Mouse (Mus musculus) kidney, postnatal 25 days (tissue): ENCODE measurements around the gene Itpr1.
A peak's percentile ranks its signal among the peaks of the same experiment; 100 is the strongest.

ENCODE experiments used
- DNase-seq, 2 experiments: peaks; one replicate each; pipeline ENCODE4 v3.0.0; 2021; ENCODE audit warnings: mixed read lengths in 2 of 2

The Itpr1 gene

DNA sequence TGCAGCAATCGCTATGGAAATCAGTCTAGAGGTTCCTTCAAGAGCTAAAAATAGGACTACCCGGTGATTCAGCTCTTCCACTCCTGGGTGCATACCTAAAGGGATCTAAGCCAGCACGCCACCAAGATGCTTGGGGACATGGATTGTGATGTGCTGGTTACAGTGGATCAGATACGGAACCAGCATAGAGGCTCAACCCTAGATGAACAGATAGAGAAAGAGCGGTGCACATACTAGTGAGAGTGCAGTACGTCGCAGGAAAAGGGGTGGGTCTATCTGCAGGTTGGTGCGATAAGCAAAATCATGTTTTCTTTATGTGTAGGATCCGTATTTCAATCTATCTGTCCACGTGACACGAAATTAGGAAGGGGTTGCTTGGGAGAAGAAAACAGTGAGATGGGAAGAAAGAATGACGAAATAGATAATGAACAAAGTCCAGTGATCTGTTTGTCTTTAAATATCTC, 113.1 kb downstream of the Itpr1 start:
- no peak for DNase-seq

DNA sequence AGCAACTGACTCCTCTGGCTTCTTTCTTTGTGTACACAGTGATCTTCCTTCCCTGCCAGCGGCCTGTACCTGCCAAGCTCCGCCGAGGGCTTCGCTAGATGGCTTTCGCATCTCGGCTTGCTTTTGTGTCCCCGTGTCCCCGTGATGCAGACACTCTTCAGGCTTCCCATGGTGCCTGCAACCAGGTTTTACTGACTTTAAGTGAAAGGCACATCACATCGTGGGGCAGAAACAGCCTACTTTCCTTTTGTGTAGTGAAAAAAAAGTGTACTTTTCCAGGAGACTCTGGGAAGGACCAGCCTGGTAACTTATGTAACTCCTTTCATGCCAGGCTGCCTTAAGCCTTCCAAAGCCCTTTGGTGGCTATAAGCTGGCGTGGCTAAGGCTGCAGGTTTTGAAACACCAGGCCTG, 113.9 kb downstream of the Itpr1 start:
- no peak for DNase-seq

DNA sequence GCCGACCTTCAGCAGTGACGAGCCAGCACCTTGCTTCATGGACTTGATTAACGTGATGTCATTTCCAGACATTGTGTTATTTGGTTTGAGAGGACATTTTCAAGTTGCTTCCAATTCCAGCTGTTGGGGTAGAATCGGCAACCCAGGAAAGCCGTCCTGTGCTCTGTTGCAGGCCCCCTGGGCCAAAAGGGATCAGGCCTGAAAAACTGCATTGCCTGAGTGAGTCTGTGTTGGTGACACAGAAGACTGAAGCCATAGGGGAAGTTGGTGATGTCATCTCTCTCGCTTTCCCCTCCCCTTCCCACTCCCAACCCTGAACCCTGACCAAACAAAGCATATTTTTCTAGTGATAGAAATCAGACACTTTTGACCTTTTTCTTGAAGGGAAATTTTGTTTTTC, 114.7 kb downstream of the Itpr1 start:
- no peak for DNase-seq

DNA sequence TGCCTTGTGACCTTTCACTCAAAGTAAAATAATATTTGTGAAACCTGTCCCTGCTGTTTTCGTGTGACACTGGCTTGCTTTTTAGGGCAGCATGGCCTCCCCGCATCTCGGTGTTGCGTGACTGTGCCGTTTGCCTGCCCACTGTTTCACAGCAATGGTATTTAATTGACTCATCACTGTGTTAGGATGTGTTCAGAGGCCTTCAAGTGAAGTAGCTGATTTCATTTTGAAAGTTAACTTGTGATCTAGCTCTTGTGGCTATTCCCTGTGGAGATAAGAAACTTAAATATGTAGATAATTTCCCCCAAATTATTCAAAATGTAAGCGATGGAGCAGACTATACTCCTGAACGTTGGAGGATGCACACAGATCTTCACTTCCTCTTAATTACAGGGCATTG, 115.4 kb downstream of the Itpr1 start:
- DNase-seq = no peak

DNA sequence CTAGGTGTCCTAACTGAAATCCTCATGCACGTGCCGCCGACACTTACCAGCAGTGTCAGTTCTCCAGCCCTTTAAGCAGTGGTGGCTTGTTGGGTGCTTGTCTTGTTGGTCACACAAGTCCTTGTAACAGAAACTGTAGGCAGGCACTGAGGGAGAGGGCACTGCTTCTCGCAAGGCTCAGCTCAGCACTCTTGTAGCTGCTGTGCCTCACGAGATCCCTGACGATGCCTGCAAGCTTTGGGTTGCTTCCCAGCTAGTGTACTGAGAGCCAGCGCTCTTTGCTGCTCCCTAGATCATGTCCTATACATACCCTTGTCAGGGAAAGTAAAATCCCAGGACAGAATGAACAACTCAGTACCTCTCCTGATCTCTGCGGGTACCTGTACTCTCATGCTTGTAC, 117.6 kb downstream of the Itpr1 start:
- no peak for DNase-seq

DNA sequence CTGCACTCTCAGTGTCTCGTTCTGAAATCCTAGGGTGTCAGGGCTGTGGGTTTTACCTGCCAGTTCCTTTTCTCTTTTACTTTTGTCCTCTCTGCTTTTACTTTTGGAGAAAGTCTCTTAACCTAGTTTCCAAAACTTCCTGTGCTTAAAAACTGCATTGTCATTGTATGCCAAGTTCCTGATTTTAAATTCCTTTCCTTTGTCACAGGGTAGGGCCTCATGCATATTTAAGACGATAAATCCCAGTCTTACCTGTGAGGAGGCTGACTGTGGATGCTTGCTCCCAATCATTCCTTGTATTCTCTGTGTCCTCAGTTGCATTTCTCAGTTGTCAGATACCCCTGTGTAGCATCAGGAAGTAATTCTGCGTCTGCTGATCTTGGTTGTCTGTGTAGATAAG, 118.4 kb downstream of the Itpr1 start:
- no peak for DNase-seq

DNA sequence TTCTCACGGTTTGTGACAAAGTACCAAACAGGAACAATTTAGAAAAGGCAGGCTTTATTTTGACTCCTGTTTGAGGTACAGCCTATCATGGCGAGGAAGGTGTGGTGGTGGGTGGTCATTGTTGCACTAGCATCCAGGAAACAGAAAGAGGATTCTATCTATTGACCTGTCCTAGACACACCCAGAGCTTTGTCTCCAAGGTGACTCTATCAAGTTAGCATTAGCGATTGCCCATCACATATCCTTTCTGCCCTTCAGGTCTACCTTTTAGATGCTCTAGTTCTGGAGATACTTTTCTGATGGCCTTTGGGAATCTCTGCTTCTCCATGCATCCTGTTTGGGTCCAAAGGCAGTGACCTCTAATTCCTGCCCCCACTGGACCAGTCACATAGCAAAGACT, 121.2 kb downstream of the Itpr1 start:
- DNase-seq = no peak

DNA sequence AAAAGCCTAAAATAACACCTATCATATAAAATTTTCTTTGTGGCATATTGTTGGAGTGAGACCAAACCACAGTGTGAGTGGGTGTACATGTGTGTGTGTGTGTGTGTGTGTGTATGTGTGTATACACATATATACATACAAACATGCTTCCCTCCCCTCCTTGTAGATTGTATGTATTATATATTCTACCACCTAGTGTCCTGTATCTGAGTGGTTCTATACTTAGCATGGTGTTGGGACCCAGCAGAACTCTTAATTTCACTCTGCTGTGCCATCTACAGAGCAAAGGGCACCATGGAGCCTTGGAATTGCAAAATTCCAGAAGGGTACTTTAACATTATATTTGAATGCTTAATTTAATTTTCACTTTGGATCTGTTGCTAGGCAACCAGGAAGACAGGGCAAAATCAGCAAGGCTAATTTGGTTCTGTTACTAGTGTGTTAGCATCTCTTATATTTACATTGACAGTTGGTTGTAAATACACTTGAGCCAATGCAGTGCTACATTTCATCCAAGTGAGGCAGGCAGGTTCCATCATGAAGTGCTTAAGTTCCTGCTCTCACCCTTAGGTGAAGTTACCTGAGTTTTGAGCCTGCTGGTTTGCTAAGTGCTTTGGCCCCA, 122.4 kb downstream of the Itpr1 start:
- DNase-seq = no peak

DNA sequence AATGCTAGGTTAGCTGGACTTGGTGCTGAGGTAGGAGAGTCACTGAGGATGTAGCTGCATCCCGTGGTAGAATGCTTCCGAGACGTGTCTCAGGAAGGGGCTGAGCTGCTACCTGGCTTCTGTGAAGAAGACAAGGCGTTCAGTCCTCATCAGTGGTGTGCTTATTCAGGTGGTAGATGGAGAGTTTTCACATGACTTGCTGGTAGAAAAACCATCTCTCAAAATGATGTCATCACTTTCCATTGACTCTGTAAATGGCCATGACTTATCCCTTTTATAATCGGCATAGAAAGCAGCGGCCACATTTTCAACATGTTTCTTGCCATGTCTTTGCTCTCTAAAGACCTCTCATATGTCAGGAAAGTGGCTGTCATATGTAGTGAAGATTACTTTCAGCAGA, 123.6 kb downstream of the Itpr1 start:
- DNase-seq = no peak

DNA sequence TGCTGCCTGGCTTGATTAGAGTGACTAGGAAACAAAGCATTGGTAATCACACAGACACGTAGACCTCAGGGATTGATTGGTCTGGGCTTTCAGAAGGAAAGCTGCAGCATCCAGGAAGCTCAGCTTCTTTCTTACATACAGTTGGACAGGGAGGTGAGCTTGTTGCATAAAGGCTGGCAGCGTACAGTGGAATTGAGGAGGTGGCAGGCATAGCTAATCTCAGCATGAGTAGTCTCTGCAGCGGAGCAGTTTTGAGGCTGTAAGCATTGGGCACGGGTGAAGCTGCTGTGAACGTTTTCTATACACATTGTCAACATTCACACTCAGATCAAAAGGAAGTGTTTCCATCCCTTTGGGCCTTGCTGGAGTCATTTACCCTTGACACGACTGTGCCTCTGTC, 124.4 kb downstream of the Itpr1 start:
- DNase-seq = no peak

DNA sequence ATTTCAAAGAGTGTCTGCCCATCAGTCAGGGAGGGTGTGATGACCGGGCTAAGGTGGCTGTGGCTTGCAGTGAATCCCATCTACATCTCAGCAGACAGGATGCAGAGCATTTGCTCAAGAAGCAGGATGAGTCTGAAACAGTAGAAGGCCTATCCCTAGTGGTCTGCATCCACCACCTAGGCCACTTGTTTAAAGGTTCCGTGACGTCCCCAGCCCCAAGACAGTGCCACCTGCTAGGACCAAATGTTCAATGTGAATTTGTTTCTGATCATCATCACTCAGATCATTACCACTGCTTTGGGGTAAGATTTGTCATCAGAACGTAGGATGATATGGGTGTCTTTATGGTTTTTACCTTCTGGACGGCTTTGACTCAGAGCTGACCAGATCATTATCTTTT, 125.5 kb downstream of the Itpr1 start:
- DNase-seq = no peak

DNA sequence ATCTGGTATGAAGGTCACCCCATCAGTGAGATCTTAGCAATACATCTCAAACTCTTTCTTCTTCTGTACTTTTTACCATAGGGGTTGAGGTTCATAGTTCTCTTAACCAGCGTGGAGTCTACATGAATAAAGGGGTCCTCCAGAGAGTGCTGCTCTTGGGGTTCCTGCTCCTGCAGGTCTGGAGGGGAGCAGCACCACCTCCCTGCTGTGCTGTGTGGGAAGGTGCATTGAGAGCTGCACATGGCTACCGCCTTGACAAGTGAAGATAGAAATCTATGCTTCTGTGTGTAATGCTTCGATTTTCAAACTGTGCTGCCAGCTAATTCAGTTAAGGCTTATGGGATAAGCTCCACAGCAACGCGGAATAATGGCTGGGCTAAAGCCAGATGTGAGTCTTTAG, 130.1 kb downstream of the Itpr1 start:
- no peak for DNase-seq

DNA sequence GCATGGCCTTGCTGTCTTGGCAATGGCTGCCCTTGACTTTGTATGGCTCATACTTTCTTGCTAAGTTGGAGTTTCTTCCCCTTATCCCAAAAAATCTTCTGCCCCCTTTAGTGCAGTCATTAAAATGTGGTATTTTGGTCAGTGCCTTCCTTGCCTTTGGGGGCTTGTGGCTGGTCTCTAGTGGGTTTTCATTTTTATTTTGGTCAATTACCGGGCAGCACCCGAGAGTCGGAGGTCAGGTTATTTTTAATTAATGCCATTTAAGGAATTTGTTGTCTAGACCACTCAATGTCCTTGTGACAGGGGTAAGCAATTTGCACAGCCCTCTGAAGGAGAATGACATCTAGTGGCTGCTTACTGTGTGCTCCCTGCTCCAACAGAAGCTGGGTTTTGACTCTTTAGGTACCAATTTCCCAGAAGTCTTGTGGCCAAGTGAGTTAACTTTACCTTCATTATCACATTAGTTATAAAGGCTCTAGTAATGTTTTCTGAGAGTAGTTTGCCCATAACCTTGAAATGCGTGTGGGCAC, 130.9 kb downstream of the Itpr1 start:
- DNase-seq = no peak

DNA sequence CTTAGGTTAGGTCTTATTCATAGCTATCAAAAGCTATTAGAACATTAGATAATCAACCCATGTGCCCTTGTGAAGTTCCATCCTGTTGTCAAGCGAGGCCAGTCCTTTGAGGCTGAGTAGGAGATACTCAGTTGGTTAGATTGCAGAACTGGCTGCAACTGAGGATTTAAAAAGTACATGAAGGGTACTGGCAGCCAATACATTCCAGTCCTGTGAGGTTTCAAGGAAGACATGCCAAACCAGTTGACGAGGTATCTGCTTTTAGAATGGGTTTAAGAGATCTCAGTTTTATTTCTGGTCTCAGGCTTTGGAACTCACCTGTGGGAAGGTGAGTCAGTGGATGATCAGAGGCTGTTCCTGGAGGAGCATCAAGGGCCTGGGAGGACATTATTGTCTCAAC, 137.9 kb downstream of the Itpr1 start:
- DNase-seq = no peak

DNA sequence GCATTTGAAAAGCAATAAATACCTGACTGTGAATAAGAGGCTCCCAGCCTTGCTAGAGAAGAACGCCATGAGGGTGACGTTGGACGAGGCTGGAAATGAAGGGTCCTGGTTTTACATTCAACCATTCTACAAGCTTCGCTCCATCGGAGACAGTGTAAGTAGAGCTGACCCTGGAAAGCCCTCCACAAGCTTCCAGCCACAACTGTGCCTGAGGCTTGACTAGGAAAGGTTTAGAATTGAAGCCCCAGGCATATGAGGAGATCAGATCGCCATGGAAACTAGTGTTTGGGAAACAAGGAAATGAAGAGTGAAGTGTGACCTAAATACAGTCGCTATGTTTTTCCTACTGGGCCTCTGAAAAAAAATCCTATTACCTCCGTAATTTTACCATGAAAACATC, 139.1 kb downstream of the Itpr1 start:
- no peak for DNase-seq

DNA sequence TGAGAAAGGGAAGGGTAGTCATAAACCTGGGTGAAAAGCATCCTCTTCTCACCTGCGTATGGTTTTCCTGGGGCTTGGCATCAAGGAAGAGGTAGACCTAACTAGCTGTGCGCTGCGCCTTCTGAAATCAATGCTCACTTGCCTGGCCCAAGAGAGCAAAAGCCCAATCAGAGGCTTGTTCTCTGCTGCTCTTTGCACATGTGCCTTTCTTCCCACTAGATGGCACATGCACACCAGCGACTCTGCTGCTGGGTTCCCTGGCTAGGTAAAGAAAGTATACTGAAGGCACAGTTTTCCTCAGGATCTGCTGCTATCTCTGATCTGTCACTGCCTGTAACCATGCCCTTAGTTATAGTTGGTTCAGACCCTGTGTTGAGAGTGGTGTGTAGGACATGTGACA, 154.5 kb downstream of the Itpr1 start:
- no peak for DNase-seq

DNA sequence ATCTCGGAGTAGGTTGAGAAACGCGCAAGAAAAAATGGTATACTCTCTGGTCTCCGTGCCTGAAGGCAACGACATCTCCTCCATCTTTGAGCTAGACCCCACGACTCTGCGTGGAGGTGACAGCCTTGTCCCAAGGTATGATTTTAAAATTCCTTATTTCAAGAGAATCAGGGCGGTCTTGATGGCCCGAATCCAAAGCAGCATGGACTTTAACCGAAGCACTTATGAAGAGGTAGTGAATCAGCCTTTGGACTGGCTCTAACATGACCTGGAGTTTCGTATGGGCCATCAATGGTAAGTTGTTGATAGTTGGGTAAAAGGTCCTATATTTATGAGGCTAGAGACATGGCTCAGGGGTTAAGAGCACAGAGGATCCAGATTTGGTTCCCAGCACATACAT, 156.1 kb downstream of the Itpr1 start:
- DNase-seq = peak; percentile 23 to 42

DNA sequence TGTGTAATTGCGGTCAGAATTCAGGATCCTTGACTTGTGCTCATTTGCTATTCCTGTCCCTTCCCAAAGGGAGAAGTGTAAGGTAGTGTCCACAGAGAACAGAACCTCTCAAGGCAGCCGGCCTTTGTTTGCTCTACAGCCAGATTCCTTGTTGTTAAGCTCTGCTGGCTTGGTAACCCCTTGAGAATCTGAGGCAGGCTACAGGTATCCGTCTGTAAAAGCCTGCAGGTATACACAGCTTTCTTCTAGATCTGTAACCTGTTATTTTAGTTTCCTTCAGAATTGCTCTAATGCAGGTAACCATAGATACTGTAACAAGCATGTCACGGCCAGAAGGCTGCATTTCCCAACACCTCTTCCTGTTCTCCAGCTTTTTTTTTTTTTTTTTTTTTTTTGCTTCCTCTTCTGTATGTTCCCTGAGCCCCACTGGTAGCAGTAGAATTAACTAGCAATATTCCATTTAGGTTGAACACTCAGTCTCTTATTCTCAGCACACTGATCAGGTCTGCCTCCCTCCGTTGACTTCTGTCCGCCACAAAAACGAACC, 158.5 kb downstream of the Itpr1 start:
- no peak for DNase-seq

DNA sequence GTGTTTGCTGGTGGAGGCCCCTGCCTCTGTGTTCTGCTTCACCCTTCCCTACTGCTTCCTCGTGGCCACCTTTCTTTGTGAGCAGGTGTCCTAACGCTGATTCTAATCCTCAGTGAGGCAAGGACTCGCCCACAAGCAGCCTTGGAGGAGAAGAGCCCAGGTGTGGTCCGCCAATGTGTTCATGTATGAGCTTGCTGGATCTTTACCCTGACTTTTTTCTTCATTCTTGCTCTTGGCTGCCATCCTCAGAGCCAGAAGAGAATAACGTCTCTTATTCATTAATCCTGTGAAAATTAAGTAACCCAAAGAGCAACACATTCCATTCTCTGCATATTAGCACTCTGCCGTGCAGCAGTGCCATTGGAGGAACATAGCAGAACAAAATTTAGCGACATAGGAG, 161.1 kb downstream of the Itpr1 start:
- DNase-seq = no peak

DNA sequence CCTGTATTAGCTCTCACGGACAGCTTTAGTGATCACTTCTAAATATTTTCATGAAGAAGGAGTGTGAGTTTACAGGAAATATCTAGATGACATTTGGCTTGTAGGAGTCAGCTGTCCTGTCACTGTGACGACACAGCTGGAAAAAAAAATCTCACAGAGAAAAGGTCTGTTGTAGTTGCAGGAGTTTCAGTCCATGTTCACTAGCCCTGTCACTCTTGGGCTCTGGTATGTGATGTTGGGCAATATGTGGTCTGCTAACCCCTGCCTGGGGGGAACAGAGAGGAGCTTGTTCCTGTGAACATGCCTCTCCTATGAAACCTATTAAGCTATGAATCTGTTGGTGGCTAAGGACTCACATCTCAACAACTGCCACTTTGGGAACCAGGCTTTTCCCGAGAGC, 166.1 kb downstream of the Itpr1 start:
- DNase-seq = no peak

DNA sequence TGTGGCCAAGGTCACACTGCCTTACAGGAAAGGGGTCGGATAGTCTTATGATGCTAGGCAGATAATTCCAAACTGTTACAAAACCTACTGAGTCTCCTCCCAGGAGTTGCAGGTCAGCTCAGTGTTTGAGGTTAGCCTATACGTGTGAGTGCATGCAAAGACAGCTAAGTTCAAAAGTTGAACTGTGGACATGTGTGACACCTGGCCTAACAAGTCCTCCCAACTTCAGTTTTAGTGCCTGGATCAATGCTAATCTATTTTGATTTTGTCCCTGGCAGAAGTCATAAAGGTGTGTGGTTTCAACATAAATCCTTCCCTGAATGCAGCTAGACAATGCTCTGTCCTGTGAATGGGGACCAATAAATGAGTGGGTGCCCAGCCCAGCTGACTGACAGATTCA, 167.3 kb downstream of the Itpr1 start:
- DNase-seq = no peak

DNA sequence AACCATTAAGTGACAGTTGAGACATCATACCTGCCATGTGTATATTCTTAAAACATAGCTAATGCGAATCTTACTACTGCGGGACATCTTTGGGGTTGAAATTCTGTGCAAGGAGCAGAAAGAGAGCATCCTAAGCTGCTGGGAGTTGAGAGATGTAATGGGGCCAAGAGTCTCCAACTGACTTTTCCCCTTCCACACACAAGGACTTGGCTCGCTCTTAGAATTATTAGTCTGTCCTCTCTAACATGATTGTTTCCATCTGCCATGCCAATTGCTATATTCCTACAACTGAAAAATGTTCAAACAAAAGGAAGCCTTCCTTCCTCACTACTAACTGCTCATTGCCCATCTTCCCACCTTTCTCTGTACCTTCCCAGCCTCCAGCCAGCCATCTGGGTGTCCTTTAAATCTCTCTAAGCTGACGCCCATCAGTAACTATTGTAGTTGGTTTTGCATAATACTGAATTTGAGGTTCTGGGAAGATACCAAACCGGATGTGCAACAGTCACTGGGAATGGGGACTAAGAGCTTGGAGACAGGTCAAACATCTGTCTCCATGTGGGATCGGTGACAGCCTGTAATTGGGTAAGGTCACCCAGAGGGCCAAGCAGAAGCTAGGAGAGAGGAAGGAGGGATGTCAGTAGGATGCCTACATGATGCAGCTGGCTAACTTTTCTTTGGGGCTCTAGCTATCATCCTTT, 177.9 kb downstream of the Itpr1 start:
- peak; percentile 23 to 56 for DNase-seq

DNA sequence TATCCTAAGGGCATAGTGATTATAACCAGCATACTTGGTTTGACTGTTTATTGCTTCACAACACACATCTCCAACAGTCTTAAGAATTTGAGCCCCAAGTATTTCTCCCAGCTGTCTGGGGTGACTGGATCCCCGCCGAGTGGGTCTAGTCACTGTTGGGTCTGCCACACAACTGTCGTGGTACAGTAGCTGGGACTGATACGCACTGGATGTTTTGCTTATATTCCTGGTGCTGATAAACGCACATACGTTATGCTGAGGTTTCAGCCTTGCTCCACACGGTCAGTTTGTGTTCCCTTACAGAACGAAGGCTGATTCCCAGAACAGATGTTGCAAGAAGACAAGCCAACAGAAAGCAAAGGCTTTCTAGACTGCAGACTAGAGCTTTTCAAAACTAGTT, 180.2 kb downstream of the Itpr1 start:
- no peak for DNase-seq

DNA sequence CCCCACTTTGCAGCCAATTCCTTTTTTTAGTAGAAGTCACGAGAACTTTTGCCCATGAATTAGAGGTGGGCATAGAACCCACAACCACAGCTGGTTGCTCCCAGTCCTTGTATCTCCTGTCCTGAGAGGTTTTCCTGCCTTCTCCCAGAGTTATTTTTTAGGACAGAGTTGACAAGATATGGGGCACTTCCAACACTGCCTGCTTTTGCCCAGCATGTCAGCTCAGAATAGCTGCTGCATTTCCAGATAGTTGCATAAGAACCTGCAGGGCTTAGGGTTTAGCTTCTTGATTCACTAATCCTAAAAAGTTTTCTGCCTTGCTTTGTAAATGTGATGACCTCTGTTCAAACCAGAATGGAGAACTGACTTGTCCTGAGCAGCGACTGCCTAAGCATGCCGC, 185.1 kb downstream of the Itpr1 start:
- no peak for DNase-seq
